Mouse (Mus musculus) bone marrow, adult 2 months (tissue): ENCODE measurements around the gene Tgds. TPM values are rescaled to one million over a fixed set of nuclear protein-coding genes. Genes with fewer than 3 reads are reported as not detected.
"Not testable (repeated sequence)": the region's sequence is repeated elsewhere in the genome, so short reads cannot be mapped to it uniquely, and the experiment has no call there.

Experiments used
- H3K27ac ChIP-seq: fragments of 200-500 bp; 2 replicates; pipeline ENCODE4 v1.5.1; 2012; ENCODE audit warnings: low read depth, mild to moderate bottlenecking, control low read depth, inconsistent platforms, low read length; ENCODE audit not compliant: control insufficient read depth, poor library complexity, insufficient read depth
- H3K4me1 ChIP-seq: fragments of 200-500 bp; 2 replicates; pipeline ENCODE4 v1.6.1; 2011; ENCODE audit warnings: low read length; ENCODE audit not compliant: control insufficient read depth, insufficient read depth
- H3K4me3 ChIP-seq: fragments of 200-500 bp; replicated peaks from 2 replicates; pipeline ENCODE3; 2011; ENCODE audit warnings: mild to moderate bottlenecking, low read depth, low read length, control low read depth; ENCODE audit not compliant: control insufficient read depth
- CTCF ChIP-seq: fragments of 200-500 bp; IDR thresholded peaks from 2 replicates; pipeline ENCODE4 v1.5.1; 2011; ENCODE audit warnings: low read length, control low read depth; ENCODE audit not compliant: control insufficient read depth, insufficient read depth
- POLR2A ChIP-seq: fragments of 200-500 bp; IDR thresholded peaks from 2 replicates; pipeline ENCODE4 v1.6.1; 2011; ENCODE audit warnings: low read depth, mild to moderate bottlenecking, control low read depth, low read length, borderline replicate concordance; ENCODE audit not compliant: control insufficient read depth
- WGBS: fragments of 180-500 bp; shearing (Covaris S2); methylation state at CpG from one replicate; pipeline ENCODE4 v1.1.7; 2018; 5-methylcytosine and 5-hydroxymethylcytosine counted together
- polyA plus RNA-seq: library from polyadenylated mRNA; stranded (reverse); fragments of >200 nt; gene quantifications from 2 replicates; pipeline ENCODE4 v1.2.4, GENCODE M21; 2011; ENCODE audit warnings: low replicate concordance; ENCODE audit not compliant: missing spikeins, insufficient read depth, insufficient read length

The Tgds gene
- polyA plus RNA-seq, 1 experiment = 6.7 TPM

GRCm38 (mm10) chr14:118131472-118131871, 1.1 kb downstream of the Tgds start:
- 80% methylated on average over 7 of the region's 7 CpGs for WGBS
- H3K27ac ChIP-seq = no peak overlapping the region
- H3K4me1 ChIP-seq = peaks cover 3% of the 10 kb centered on the region; the same call in 1 of the 2 replicates
- TF ChIP-seq POLR2A (no peak), CTCF (no peak)
- H3K4me3 ChIP-seq = peak overlapping the region; percentile 12

- Histone ChIP-seq H3K4me3 (no peak overlapping the region), H3K27ac (no peak overlapping the region), H3K4me1 (no peaks in the 10 kb centered on the region)
- no peak for TF ChIP-seq POLR2A
- no peak for TF ChIP-seq CTCF
- 87% methylated on average over 5 of the region's 5 CpGs for WGBS
Measured at GRCm38 (mm10) chr14:118126301-118126700, 6.3 kb downstream of the Tgds start.

GRCm38 (mm10) chr14:118124771-118125170, 7.8 kb downstream of the Tgds start:
- H3K4me1 ChIP-seq = no peaks in the 10 kb centered on the region
- 87% methylated on average over 4 of the region's 4 CpGs for WGBS
- no peak for TF ChIP-seq CTCF
- TF ChIP-seq POLR2A = no peak
- H3K4me3 ChIP-seq = no peak overlapping the region
- H3K27ac ChIP-seq = no peak overlapping the region

DNA sequence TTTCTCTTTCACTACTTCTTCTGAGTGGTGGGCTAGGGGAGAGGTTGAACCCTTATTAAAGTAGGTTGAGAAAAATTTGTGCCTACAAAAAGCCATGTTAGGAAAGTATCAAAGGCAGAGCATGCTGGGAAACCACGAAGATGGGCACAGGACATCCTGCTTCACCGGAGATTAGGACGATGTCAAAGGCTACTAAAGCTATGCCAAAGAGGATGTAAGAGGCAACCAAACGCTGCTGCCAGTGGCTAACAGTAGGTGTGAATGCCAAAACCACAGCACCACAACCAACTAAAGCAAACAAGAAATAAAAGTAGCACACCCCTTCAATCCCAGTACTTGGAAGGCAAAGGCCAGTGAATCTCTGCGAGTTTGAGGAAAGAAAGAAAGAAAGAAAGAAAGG, 8.4 kb downstream of the Tgds start:
- H3K4me3 ChIP-seq = no peak overlapping the region
- TF ChIP-seq CTCF (no peak), POLR2A (no peak)
- no peaks in the 10 kb centered on the region for H3K4me1 ChIP-seq
- 8% methylated on average over 5 of the region's 5 CpGs for WGBS
- no peak overlapping the region for H3K27ac ChIP-seq

DNA sequence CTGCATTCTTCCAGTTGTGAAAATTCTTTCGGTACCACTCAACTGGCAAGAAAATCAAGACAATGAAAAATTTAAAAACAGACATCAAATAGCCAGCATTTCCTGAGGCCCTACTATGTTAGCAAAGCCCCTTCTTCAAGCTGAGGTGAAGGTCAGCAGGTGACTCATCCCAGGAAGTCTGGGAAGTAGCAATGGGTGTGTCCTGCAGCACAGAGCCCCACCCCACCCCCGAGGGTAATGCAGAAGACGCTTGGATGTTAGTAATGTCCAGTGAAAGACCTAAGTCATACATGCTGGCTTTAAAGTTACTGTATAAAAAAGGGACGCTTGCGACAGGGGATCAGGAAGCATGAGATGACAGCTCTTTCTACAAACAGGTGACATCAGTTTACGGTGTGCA, 19.4 kb downstream of the Tgds start:
- Histone ChIP-seq H3K4me3 (no peak overlapping the region), H3K27ac (no peak overlapping the region), H3K4me1 (no peaks in the 10 kb centered on the region)
- 83% methylated on average over 6 of the region's 6 CpGs for WGBS
- TF ChIP-seq POLR2A = no peak
- no peak for TF ChIP-seq CTCF

DNA sequence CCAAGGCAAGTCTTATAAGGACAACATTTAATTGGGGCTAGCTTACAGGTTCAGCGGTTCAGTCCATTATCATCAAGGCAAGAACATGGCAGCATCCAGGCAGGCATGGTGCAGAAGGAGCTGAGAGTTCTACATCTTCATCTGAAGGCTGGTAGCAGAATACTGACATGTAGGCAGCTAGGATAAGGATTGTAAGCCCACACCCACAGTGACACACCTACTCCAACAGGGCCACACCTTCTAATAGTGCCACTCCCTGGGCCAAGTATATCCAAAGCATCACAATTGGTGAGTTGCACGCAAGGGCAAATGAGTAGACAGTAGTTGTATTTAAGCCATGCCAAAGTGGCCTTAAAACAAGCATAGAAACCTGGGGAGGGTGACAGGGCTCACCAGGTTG, 25.1 kb downstream of the Tgds start:
- H3K4me1 ChIP-seq, H3K4me3 ChIP-seq, H3K27ac ChIP-seq: not testable (repeated sequence)
- 88% methylated on average over 2 of the region's 2 CpGs for WGBS

- Histone ChIP-seq H3K4me1 (no peaks in the 10 kb centered on the region; the same call in 1 of the 2 replicates), H3K4me3 (peak overlapping the region; percentile 61), H3K27ac (peak overlapping the region; percentile 83)
- TF ChIP-seq POLR2A = no peak
- TF ChIP-seq CTCF = no peak
- WGBS = 47% methylated on average over 14 of the region's 14 CpGs
Measured at GRCm38 (mm10) chr14:118101227-118101990, 31.1 kb downstream of the Tgds start.

DNA sequence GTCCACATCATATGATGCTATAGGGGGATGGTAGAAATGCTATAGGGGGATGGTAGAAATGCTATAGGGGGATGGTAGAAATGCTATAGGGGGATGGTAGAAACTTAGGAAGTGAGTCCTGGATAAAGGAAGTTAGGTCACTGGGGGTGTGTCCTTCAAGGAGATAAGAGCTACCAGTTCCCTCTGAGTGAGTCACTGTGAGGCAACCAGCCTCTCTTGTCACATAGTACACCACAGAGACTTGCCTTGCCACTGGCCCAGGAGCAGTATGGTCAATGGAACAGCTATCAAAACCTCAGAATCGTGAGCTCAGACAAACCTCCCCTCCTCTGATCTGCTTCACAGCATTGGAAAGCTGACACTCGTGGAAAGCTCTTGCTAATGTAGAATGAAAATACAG, 34.3 kb downstream of the Tgds start:
- H3K27ac ChIP-seq = no peak overlapping the region
- H3K4me1 ChIP-seq = no peaks in the 10 kb centered on the region; the same call in 1 of the 2 replicates
- H3K4me3 ChIP-seq = no peak overlapping the region
- TF ChIP-seq CTCF = no peak
- TF ChIP-seq POLR2A = no peak
- WGBS = 47% methylated on average over 2 of the region's 2 CpGs
